Mouse (Mus musculus): ENCODE measurements around the gene Flnc.

Gene Flnc

DNA sequence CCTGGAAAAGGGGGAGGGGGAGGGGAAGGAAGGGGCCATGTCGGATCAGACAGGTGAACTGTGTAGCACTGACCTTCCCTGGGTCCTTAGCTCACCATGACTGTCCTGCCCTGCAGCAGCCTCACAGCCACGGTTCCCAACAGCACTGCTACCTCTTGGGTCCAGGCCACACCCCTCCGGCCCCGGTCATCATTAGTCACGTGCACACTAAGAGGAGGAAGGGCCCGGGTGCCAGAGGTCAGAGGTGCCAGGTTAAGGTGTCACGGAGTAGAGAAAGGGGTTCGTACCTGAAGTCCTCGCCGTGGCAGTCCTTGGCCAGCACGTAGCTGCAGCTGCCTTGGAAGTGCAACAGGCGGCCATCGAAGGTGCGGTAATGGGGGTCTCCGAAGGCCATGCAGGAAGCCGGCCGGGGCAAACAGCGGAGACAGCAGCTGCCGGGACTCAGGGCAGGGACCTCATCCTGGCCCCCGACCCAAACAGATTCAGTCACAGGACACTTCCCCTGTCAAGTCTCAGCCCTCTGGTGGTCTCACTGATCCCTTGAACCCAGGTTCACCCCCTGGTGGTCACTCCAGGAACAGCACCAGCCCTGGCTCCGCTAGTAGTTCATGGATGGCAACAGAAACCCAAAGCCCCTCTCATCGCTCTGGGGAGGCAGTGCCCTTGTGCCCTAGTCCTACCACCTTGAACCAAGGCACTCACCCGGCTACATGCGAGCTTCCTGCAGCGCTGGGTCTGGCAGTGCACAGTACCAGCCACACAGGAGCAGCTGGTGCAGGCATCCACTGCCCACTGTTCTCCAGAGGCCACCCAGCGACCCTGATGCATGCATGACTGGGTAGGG lies 51.9 kb downstream of the Flnc start:
- DNase-seq (ENCODE audit: low spot score in 2 of 2) = peak; percentile 81 to 87

DNA sequence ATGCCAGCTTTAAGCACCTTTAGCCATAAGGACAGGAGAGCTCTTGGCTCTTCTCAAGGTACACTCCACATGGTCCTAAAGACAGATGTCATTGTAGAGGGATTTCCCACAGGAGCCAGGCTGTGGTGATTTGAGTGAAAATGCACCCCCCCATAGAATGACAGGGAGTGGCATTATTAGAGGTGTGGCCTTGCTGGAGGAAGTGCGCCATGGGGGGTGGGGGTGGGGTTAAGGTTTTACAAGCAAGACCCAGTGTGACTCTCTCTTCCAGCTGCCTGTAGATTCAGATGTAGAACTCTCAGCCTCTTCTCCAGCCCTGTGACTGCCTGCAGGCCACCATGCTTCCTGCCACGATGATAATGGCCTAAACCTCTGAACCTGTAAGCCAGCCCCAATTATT lies 52.9 kb downstream of the Flnc start:
- no peak for DNase-seq (ENCODE audit: low spot score in 2 of 2)

- no peak for DNase-seq (ENCODE audit: low spot score in 2 of 2)
Measured at GRCm38 (mm10) chr6:29494101-29494500, 61.0 kb downstream of the Flnc start.

- no peak for DNase-seq (ENCODE audit: low spot score in 2 of 2)
Measured at GRCm38 (mm10) chr6:29496270-29496669, 63.2 kb downstream of the Flnc start.

DNA sequence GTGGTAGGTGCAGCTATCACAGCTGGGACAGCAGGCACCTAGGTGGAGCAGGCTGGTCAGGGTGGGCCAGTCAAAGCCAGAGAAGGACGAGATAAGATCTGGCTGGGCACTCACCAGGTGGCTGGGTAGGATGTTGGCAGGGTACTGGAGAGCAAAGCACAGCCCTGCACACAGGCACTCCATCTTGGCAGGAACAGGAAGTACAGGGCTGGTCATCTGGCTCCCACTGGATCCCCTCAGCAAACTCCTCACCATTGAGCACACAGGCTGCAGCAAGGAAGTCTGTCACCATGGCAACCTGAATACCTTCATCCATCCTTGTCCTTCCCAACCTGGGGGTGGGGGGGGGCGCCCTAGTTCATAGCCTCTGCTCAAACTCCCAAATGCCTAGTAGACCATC lies 64.7 kb downstream of the Flnc start:
- no peak for DNase-seq (ENCODE audit: low spot score in 2 of 2)

- no peak for DNase-seq (ENCODE audit: low spot score in 2 of 2)
Measured at GRCm38 (mm10) chr6:29500177-29500576, 67.1 kb downstream of the Flnc start.

GRCm38 (mm10) chr6:29500810-29501209 lies 67.8 kb downstream of the Flnc start:
- DNase-seq (ENCODE audit: low spot score in 2 of 2) = no peak

DNA sequence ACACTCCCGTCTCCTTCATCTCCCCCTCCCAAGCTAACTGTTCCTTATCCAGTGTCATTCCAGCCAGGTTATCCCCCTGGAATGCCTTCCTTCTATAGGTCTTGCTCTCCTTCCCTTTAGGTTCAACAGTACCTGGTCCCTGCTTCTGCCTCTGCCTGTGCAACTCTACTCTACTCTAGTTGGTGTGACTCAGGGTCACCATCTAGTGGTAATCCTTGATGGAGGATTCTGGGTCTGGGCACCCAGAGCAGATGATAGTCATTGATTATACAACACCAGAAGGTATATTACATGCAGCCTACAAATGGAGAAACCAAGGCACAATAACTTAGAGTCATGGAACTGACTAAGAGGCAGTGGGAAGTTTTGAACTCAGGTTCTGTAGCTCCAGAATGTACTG lies 68.5 kb downstream of the Flnc start:
- no peak for DNase-seq (ENCODE audit: low spot score in 2 of 2)

DNA sequence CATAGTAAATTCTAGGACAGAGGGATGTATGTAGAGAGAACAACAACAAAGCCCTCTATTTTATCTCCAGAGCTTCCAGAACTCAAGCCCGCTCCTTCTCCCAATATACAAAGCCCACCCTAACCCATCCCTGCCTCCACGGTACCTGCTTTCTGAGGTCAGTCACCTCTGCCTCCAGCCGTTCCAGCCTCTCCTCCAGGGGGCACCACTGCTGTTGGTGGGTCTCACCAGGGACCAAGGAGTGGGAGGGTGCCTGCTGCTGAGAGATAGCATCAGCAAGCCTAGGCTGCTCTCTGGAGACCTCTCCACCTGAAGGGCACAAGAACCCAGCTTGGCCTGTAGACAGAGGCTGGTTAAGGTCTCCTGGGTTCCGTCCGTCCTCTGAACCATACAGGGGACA lies 72.4 kb downstream of the Flnc start:
- DNase-seq (ENCODE audit: low spot score in 2 of 2) = no peak

GRCm38 (mm10) chr6:29506834-29507233 lies 73.8 kb downstream of the Flnc start:
- DNase-seq (ENCODE audit: low spot score in 2 of 2) = no peak

GRCm38 (mm10) chr6:29507447-29508309 lies 74.6 kb downstream of the Flnc start, which contains the start of gene Kcp:
Kcp (minus strand) TSS chr6:29507952.
- DNase-seq (ENCODE audit: low spot score in 2 of 2) = no peak

DNA sequence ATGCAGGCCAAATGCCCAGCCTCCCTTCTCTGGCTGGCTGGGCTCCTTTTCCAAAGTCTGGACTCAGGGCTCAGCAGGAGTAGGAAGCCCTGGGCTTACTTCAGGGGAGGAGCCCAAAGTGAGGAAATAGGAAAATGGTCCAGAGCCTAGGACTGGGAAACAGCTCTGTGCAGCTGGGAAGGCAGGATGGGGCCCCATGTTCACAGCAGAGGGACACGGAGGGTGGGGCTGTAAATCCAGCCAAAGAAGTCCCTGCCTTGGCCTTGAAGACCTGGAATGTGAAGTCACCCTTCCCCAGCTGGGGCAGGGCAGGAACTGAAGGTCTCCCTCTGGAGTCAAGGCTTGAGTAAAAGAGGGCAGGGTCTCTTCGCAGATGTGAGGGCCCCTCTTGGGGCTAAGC lies 76.0 kb downstream of the Flnc start:
- no peak for DNase-seq (ENCODE audit: low spot score in 2 of 2)
